12 mouse cellular contexts compared by ENCODE assay signal in genomic region chr4:114710182-114710909, GRCm38 (mm10).
"Had no signal": no experiment of that assay in that cellular context is flagged by ENCODE, and none has a peak within 500 bp of the region (broad histone marks: within the 10 kb centered on the region; RNA-seq: fewer than 3 reads in every experiment).

No protein-coding gene starts in this region.

- H3K36me3 ChIP-seq: limb, embryonic 13.5 days; liver, embryonic 13.5 days; midbrain, embryonic 12.5 days; midbrain, embryonic 15.5 days had no signal

- H3K27me3 ChIP-seq: liver, embryonic 13.5 days; midbrain, embryonic 15.5 days had no signal

- H3K27ac ChIP-seq: limb, embryonic 13.5 days; liver, embryonic 13.5 days; midbrain, embryonic 12.5 days; midbrain, embryonic 15.5 days had no signal

- H3K4me3 ChIP-seq: limb, embryonic 13.5 days; liver, embryonic 13.5 days; midbrain, embryonic 12.5 days; midbrain, embryonic 15.5 days had no signal

- H3K4me1 ChIP-seq: liver, embryonic 13.5 days; midbrain, embryonic 15.5 days had no signal

- H3K9me3 ChIP-seq: limb, embryonic 13.5 days; liver, embryonic 13.5 days; midbrain, embryonic 12.5 days; midbrain, embryonic 15.5 days had no signal

- H3K9ac ChIP-seq: limb, embryonic 13.5 days; liver, embryonic 13.5 days; midbrain, embryonic 12.5 days; midbrain, embryonic 15.5 days had no signal

- ATAC-seq: midbrain, embryonic 15.5 days had no signal

- H3K4me2 ChIP-seq: limb, embryonic 13.5 days; liver, embryonic 13.5 days; midbrain, embryonic 12.5 days; midbrain, embryonic 15.5 days had no signal

- DNase-seq: kidney, adult 18-20 months; kidney, postnatal 14 days; kidney, postnatal 4 days; left cerebral cortex, postnatal 4 days; liver, embryonic 13.5 days; lung, adult 2 months; lung, postnatal 14 days; thymus, adult 18-20 months; thymus, postnatal 36 days had no signal
